Mouse (Mus musculus): ENCODE results near the gene Rnf150. TPM values are rescaled to one million over a fixed set of nuclear protein-coding genes. Genes with fewer than 3 reads are reported as not detected.

Rnf150 gene
- polyA plus RNA-seq, 1 experiment: 2.0 TPM

- Histone ChIP-seq H3K4me2 (ENCODE audit: low read depth) (peak overlapping the region; percentile 18), H3K79me2 (ENCODE audit: control insufficient read depth, insufficient read depth) (peaks cover 2% of the 10 kb centered on the region), H3K36me3 (ENCODE audit: control insufficient read depth, insufficient read depth) (no peaks in the 10 kb centered on the region), H3K4me3 (no peak overlapping the region), H3K27me3 (ENCODE audit: control insufficient read depth, insufficient read depth, insufficient read length) (no peaks in the 10 kb centered on the region), H3ac (ENCODE audit: control insufficient read depth, insufficient read length) (no peak overlapping the region)
- TF ChIP-seq MYOD1 (IDR thresholded peaks at IDR 0.05; ENCODE audit: control insufficient read depth in 1 of 3, insufficient read length in 2 of 3, low read depth in 2 of 3) (no peak), CEBPB (IDR thresholded peaks at IDR 0.05; ENCODE audit: insufficient read depth, poor library complexity, severe bottlenecking) (peak; percentile 60)
Measured at GRCm38 (mm10) chr8:82959980-82960610, 96.9 kb downstream of the Rnf150 start.

GRCm38 (mm10) chr8:82964537-82964936 lies 101.4 kb downstream of the Rnf150 start:
- no peak for TF ChIP-seq USF1 (IDR thresholded peaks at IDR 0.05; ENCODE audit: low read depth)
- TF ChIP-seq REST (IDR thresholded peaks at IDR 0.05; ENCODE audit: insufficient read depth, insufficient read length): no peak
- no peak for TF ChIP-seq E2F4 (IDR thresholded peaks at IDR 0.05; ENCODE audit: insufficient read depth)
- no peak for TF ChIP-seq SRF (IDR thresholded peaks at IDR 0.05; ENCODE audit: control insufficient read depth, insufficient read length, low read depth)
- H3K36me3 ChIP-seq (ENCODE audit: control insufficient read depth, insufficient read depth): no peaks in the 10 kb centered on the region
- no peak overlapping the region for H3K4me2 ChIP-seq (ENCODE audit: low read depth)
- no peak overlapping the region for H3K4me3 ChIP-seq
- H3K79me2 ChIP-seq (ENCODE audit: control insufficient read depth, insufficient read depth): peaks cover 5% of the 10 kb centered on the region
- no peak overlapping the region for H3ac ChIP-seq (ENCODE audit: control insufficient read depth, insufficient read length)
- H3K27me3 ChIP-seq (ENCODE audit: control insufficient read depth, insufficient read depth, insufficient read length): no peaks in the 10 kb centered on the region

GRCm38 (mm10) chr8:82967879-82968678 lies 104.9 kb downstream of the Rnf150 start:
- no peaks in the 10 kb centered on the region for H3K27me3 ChIP-seq (ENCODE audit: control insufficient read depth, insufficient read depth, insufficient read length)
- H3K36me3 ChIP-seq (ENCODE audit: control insufficient read depth, insufficient read depth): no peaks in the 10 kb centered on the region
- TF ChIP-seq POLR2AphosphoS2 (IDR thresholded peaks at IDR 0.05; ENCODE audit: insufficient read length, low read depth): no peak
- TF ChIP-seq MYOD1 (IDR thresholded peaks at IDR 0.05; ENCODE audit: control insufficient read depth in 1 of 3, insufficient read length in 2 of 3, low read depth in 2 of 3): peak in 1 of 3 experiments; percentile 11
- H3K79me2 ChIP-seq (ENCODE audit: control insufficient read depth, insufficient read depth): peaks cover 5% of the 10 kb centered on the region
- no peak overlapping the region for H3ac ChIP-seq (ENCODE audit: control insufficient read depth, insufficient read length)
- H3K4me3 ChIP-seq: no peak overlapping the region
- peak overlapping the region; percentile 81 for H3K4me2 ChIP-seq (ENCODE audit: low read depth)

GRCm38 (mm10) chr8:82969967-82970366 lies 106.8 kb downstream of the Rnf150 start:
- no peak overlapping the region for H3ac ChIP-seq (ENCODE audit: control insufficient read depth, insufficient read length)
- H3K27me3 ChIP-seq (ENCODE audit: control insufficient read depth, insufficient read depth, insufficient read length): no peaks in the 10 kb centered on the region
- H3K4me3 ChIP-seq: no peak overlapping the region
- H3K36me3 ChIP-seq (ENCODE audit: control insufficient read depth, insufficient read depth): no peaks in the 10 kb centered on the region
- no peak for TF ChIP-seq POLR2AphosphoS2 (IDR thresholded peaks at IDR 0.05; ENCODE audit: insufficient read length, low read depth)
- peak in 1 of 3 experiments; percentile 37 for TF ChIP-seq MYOD1 (IDR thresholded peaks at IDR 0.05; ENCODE audit: control insufficient read depth in 1 of 3, insufficient read length in 2 of 3, low read depth in 2 of 3)
- peak overlapping the region; percentile 81 for H3K4me2 ChIP-seq (ENCODE audit: low read depth)
- peaks cover 4% of the 10 kb centered on the region for H3K79me2 ChIP-seq (ENCODE audit: control insufficient read depth, insufficient read depth)

- no peak for TF ChIP-seq TCF12 (IDR thresholded peaks at IDR 0.05; ENCODE audit: insufficient read depth, poor library complexity, severe bottlenecking)
- TF ChIP-seq MAX (IDR thresholded peaks at IDR 0.05; ENCODE audit: low read depth): no peak
- no peak for TF ChIP-seq POLR2A (IDR thresholded peaks at IDR 0.05; ENCODE audit: insufficient read length, low read depth)
- no peak for TF ChIP-seq USF1 (IDR thresholded peaks at IDR 0.05; ENCODE audit: low read depth)
- Histone ChIP-seq H3K27me3 (ENCODE audit: control insufficient read depth, insufficient read depth, insufficient read length) (no peaks in the 10 kb centered on the region), H3K4me2 (ENCODE audit: low read depth) (no peak overlapping the region), H3K79me2 (ENCODE audit: control insufficient read depth, insufficient read depth) (no peaks in the 10 kb centered on the region), H3ac (ENCODE audit: control insufficient read depth, insufficient read length) (no peak overlapping the region), H3K4me3 (no peak overlapping the region), H3K36me3 (ENCODE audit: control insufficient read depth, insufficient read depth) (no peaks in the 10 kb centered on the region)
Measured at GRCm38 (mm10) chr8:82972812-82973211, 109.7 kb downstream of the Rnf150 start.

- no peak overlapping the region for H3K4me2 ChIP-seq (ENCODE audit: low read depth)
- no peak overlapping the region for H3K4me3 ChIP-seq
- TF ChIP-seq TCF12 (IDR thresholded peaks at IDR 0.05; ENCODE audit: insufficient read depth, poor library complexity, severe bottlenecking) (no peak), SRF (IDR thresholded peaks at IDR 0.05; ENCODE audit: control insufficient read depth, insufficient read length, low read depth) (no peak), CEBPB (IDR thresholded peaks at IDR 0.05; ENCODE audit: insufficient read depth, poor library complexity, severe bottlenecking) (no peak), MYOD1 (IDR thresholded peaks at IDR 0.05; ENCODE audit: control insufficient read depth in 1 of 3, insufficient read length in 2 of 3, low read depth in 2 of 3) (no peak), POLR2A (IDR thresholded peaks at IDR 0.05; ENCODE audit: insufficient read length, low read depth) (no peak), E2F4 (IDR thresholded peaks at IDR 0.05; ENCODE audit: insufficient read depth) (no peak), MYOG (IDR thresholded peaks at IDR 0.05; ENCODE audit: control insufficient read depth in 1 of 3, insufficient read depth in 1 of 3, insufficient read length in 2 of 3, low read depth in 2 of 3) (no peak), TCF3 (IDR thresholded peaks at IDR 0.05; ENCODE audit: insufficient read length, low read depth) (no peak), REST (IDR thresholded peaks at IDR 0.05; ENCODE audit: insufficient read depth, insufficient read length) (no peak), USF1 (IDR thresholded peaks at IDR 0.05; ENCODE audit: low read depth) (no peak), POLR2AphosphoS2 (IDR thresholded peaks at IDR 0.05; ENCODE audit: insufficient read length, low read depth) (no peak), MAX (IDR thresholded peaks at IDR 0.05; ENCODE audit: low read depth) (no peak)
- H3K27me3 ChIP-seq (ENCODE audit: control insufficient read depth, insufficient read depth, insufficient read length): no peaks in the 10 kb centered on the region
- H3K36me3 ChIP-seq (ENCODE audit: control insufficient read depth, insufficient read depth): no peaks in the 10 kb centered on the region
- H3ac ChIP-seq (ENCODE audit: control insufficient read depth, insufficient read length): no peak overlapping the region
- H3K79me2 ChIP-seq (ENCODE audit: control insufficient read depth, insufficient read depth): no peaks in the 10 kb centered on the region
Measured at GRCm38 (mm10) chr8:82973331-82973730, 110.2 kb downstream of the Rnf150 start.

Measured in myocyte (in vitro differentiated cells).